Mouse (Mus musculus): ENCODE measurements at regions not wholly inside any gene's neighbourhood (a gene's known extent, or its start where the extent isn't known, plus 50 kb on each side); places are given as distances from the start of the nearest gene placed in this dataset.

DNA sequence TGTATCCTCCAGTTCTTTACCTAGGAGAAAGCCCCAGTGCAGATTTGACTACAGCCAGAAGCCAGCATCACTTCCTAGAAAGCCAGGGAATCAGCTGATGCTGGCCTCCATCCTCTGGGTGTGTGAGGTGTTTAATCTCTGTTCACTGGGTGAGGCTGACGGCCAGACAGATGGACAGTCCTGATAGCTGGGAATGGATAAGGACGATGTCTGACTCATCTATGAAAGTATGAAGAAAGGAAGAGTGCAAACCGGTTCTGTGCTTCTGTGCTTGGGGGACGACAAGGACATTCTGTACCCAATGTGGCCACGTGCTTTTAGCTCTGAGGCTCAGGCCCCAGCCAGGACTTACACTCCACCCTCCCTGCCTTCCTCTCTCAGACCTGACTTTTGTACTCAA, 80.5 kb upstream of the Med13l start:
- no peak for TF ChIP-seq CTCF (IDR thresholded peaks at IDR 0.05; ENCODE audit: low read depth, low read length)
- no peak for TF ChIP-seq GATA1 (IDR thresholded peaks at IDR 0.05; ENCODE audit: borderline replicate concordance, low read length)
- TF ChIP-seq TAL1 (conservative IDR thresholded peaks at IDR 0.05; ENCODE audit: low read depth, low read length), result peak; percentile 89
- no peak for TF ChIP-seq GATA2 (IDR thresholded peaks at IDR 0.05; ENCODE audit: borderline replicate concordance, low read depth, low read length)

All from G1E (cell line).